Mouse (Mus musculus) ovary, postnatal 10 days (tissue): ENCODE measurements around the gene Gm49368.

Source experiments
- DNase-seq: peaks from one replicate; pipeline ENCODE4 v3.0.0; 2022; ENCODE audit warnings: low spot score

The Gm49368 gene

GRCm38 (mm10) chr7:128057860-128058259 lies 4.6 kb upstream of the Gm49368 start:
- no peak for DNase-seq

- DNase-seq = no peak
These were observed 3.9 kb upstream of the Gm49368 start for GRCm38 (mm10) chr7:128058576-128058975.

- DNase-seq = no peak
These were observed 3.4 kb upstream of the Gm49368 start for GRCm38 (mm10) chr7:128059091-128059490.

- no peak for DNase-seq
These were observed 813 bp downstream of the Gm49368 start for GRCm38 (mm10) chr7:128063211-128063781.

- no peak for DNase-seq
These were observed 3.1 kb downstream of the Gm49368 start for GRCm38 (mm10) chr7:128065547-128065946.

- DNase-seq = no peak
These were observed 5.4 kb downstream of the Gm49368 start for GRCm38 (mm10) chr7:128067847-128068246.

- DNase-seq = no peak
These were observed 7.4 kb downstream of the Gm49368 start for GRCm38 (mm10) chr7:128069844-128070243.

- DNase-seq = no peak
These were observed 9.3 kb downstream of the Gm49368 start for GRCm38 (mm10) chr7:128071816-128072215.

GRCm38 (mm10) chr7:128080012-128080411 lies 17.5 kb downstream of the Gm49368 start:
- DNase-seq = no peak

- DNase-seq = no peak
These were observed 26.7 kb downstream of the Gm49368 start for GRCm38 (mm10) chr7:128089141-128089540.

GRCm38 (mm10) chr7:128098135-128098534 lies 35.7 kb downstream of the Gm49368 start:
- DNase-seq = no peak

GRCm38 (mm10) chr7:128100742-128101357 lies 38.4 kb downstream of the Gm49368 start:
- no peak for DNase-seq

- DNase-seq = no peak
These were observed 42.8 kb downstream of the Gm49368 start for GRCm38 (mm10) chr7:128105246-128105645.

GRCm38 (mm10) chr7:128107462-128107861 lies 45.0 kb downstream of the Gm49368 start:
- DNase-seq = no peak

GRCm38 (mm10) chr7:128110314-128110713 lies 47.8 kb downstream of the Gm49368 start:
- no peak for DNase-seq

- DNase-seq = no peak
These were observed 49.6 kb downstream of the Gm49368 start for GRCm38 (mm10) chr7:128112131-128112530.

GRCm38 (mm10) chr7:128114371-128115105 lies 52.1 kb downstream of the Gm49368 start:
- DNase-seq = no peak

- no peak for DNase-seq
These were observed 52.9 kb downstream of the Gm49368 start for GRCm38 (mm10) chr7:128115211-128115958.

GRCm38 (mm10) chr7:128116396-128116795 lies 53.9 kb downstream of the Gm49368 start:
- no peak for DNase-seq

- no peak for DNase-seq
These were observed 57.4 kb downstream of the Gm49368 start for GRCm38 (mm10) chr7:128119726-128120490.

- no peak for DNase-seq
These were observed 66.5 kb downstream of the Gm49368 start, which contains the start of gene Itgax for GRCm38 (mm10) chr7:128128741-128129720. Itgax (plus strand) TSS chr7:128129547.
